Mouse (Mus musculus) embryo, embryonic 11.5 days (tissue): ENCODE data around the gene Traf3ip3.

Source experiments
- DNase-seq: peaks from one replicate; pipeline ENCODE4 v3.0.0-alpha.2; 2012; ENCODE audit warnings: low read depth, low spot score

The Traf3ip3 gene

GRCm38 (mm10) chr1:193159613-193160012, 41.9 kb downstream of the Traf3ip3 start:
- no peak for DNase-seq

GRCm38 (mm10) chr1:193159163-193159562, 42.3 kb downstream of the Traf3ip3 start:
- no peak for DNase-seq

GRCm38 (mm10) chr1:193157111-193157492, 44.4 kb downstream of the Traf3ip3 start:
- DNase-seq, result no peak

- DNase-seq, result no peak
Measured at GRCm38 (mm10) chr1:193156316-193157110, 45.0 kb downstream of the Traf3ip3 start.

GRCm38 (mm10) chr1:193153561-193153960, 47.9 kb downstream of the Traf3ip3 start:
- DNase-seq, result no peak

- peak; percentile 31 for DNase-seq
Measured at GRCm38 (mm10) chr1:193152872-193153271, 48.6 kb downstream of the Traf3ip3 start, which contains the start of gene Irf6. Gene Irf6, plus strand, starts transcription at chr1:193153111.

- DNase-seq, result no peak
Measured at GRCm38 (mm10) chr1:193151134-193151533, 50.4 kb downstream of the Traf3ip3 start.

- DNase-seq, result no peak
Measured at GRCm38 (mm10) chr1:193149231-193149630, 52.3 kb downstream of the Traf3ip3 start.

- no peak for DNase-seq
Measured at GRCm38 (mm10) chr1:193146416-193146815, 55.1 kb downstream of the Traf3ip3 start.

- DNase-seq, result no peak
Measured at GRCm38 (mm10) chr1:193145101-193145500, 56.4 kb downstream of the Traf3ip3 start.

GRCm38 (mm10) chr1:193144516-193144915, 57.0 kb downstream of the Traf3ip3 start:
- no peak for DNase-seq

- DNase-seq, result no peak
Measured at GRCm38 (mm10) chr1:193142517-193143062, 58.9 kb downstream of the Traf3ip3 start.

GRCm38 (mm10) chr1:193141118-193141517, 60.4 kb downstream of the Traf3ip3 start:
- no peak for DNase-seq

GRCm38 (mm10) chr1:193138669-193139068, 62.8 kb downstream of the Traf3ip3 start:
- no peak for DNase-seq

GRCm38 (mm10) chr1:193138087-193138486, 63.4 kb downstream of the Traf3ip3 start:
- DNase-seq, result no peak

GRCm38 (mm10) chr1:193133726-193134125, 67.8 kb downstream of the Traf3ip3 start:
- DNase-seq, result no peak

- no peak for DNase-seq
Measured at GRCm38 (mm10) chr1:193132385-193132784, 69.1 kb downstream of the Traf3ip3 start.

- DNase-seq, result no peak
Measured at GRCm38 (mm10) chr1:193131311-193131948, 70.1 kb downstream of the Traf3ip3 start.

GRCm38 (mm10) chr1:193130839-193131238, 70.7 kb downstream of the Traf3ip3 start:
- DNase-seq, result no peak

GRCm38 (mm10) chr1:193130456-193130825, 71.1 kb downstream of the Traf3ip3 start:
- DNase-seq, result no peak

- DNase-seq, result peak; percentile 99
Measured at GRCm38 (mm10) chr1:193129786-193130455, 71.6 kb downstream of the Traf3ip3 start, which contains the start of gene Diexf. Gene Diexf, minus strand, starts transcription at chr1:193130272.

GRCm38 (mm10) chr1:193129321-193129720, 72.2 kb downstream of the Traf3ip3 start:
- DNase-seq, result no peak
